Mouse (Mus musculus) left cerebral cortex, postnatal 36 days (tissue): ENCODE measurements around the gene Dpyd. TPM values are rescaled to one million over a fixed set of nuclear protein-coding genes. Genes with fewer than 3 reads are reported as not detected.

Source experiments
- DNase-seq, 2 experiments: peaks; one replicate each; pipeline ENCODE4 v3.0.0; 2021 to 2022; ENCODE audit warnings: low spot score in 2 of 2, mixed read lengths in 1 of 2
- intact Hi-C: fragments of 180-260 bp; cut with DNase I; formaldehyde crosslinking; loops from one replicate; pipeline ENCODE4 v1.15.1; 2025
- total RNA-seq, 2 experiments: library from RNA; stranded (reverse); gene quantifications; 2 replicates each; pipeline ENCODE4 v1.2.3; 2021

Gene Dpyd
- 10 to 100 TPM in 1 of 2 experiments, 1 to 10 TPM in 1; 6.3 to 15.4 TPM for total RNA-seq

DNA sequence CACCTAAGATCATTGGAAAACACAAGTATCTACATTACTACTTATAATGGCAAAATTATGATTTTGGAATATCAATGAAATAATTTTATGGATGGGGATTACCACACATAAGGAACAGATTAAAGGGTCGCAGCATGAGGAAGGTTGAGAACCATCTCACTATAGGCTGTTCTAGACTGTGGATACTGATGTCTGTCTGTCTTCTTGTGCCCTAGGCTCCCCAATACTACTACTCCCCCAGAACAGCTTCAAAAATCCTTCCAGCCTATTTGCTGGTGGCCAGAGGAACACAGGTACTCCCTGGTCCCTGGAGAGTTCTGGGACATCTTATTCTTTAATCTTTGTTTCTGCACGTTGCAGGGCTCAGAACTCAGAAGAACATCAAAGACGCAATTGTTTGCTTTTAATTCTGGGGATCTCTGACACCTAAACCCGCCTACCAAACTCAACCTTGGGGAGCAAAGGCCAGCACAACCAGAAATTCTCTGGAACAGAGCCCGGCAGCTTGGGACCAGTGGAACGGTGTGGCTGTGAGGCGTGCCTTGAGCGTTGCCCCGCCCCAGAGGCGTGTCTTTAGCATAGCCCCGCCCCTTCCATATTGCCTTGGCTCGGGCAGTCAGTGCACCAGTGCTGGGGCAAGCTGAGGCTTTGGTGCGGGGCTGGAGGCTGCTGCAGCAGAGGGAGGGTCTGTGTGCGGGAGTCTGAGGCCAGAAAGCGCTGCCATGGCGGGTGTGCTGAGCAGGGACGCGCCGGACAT is at the start of gene Dpyd:
Gene Dpyd, plus strand, starts transcription at position 576 of the 757 bp plus-strand sequence.
- DNase-seq = peak; percentile 44 to 45
- intact Hi-C loops = loop anchor here (5.0 kb wide), 1 partner anchor 129 kb away; no protein-coding TSS in a partner anchor

DNA sequence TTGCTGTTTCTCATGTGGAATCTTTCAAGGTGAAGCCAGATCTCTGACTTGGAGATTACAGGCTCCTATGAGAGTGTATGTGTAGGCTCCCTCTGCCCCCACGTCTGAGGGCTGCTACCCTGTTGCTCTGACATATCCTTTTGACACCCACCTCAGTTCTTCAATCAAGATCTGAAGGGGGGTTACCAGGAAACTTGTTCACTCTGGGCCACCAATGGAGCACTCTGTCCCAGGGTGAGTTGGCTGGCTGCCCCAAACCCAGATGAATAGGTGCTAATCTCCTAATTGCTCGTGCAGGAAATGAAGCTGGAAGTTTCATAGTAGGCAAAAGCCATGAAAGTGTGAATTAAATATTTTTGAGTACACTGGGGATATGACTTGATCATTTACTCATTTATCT is 24.3 kb upstream of the Dpyd start:
- intact Hi-C loops = no loop called here
- no peak for DNase-seq

DNA sequence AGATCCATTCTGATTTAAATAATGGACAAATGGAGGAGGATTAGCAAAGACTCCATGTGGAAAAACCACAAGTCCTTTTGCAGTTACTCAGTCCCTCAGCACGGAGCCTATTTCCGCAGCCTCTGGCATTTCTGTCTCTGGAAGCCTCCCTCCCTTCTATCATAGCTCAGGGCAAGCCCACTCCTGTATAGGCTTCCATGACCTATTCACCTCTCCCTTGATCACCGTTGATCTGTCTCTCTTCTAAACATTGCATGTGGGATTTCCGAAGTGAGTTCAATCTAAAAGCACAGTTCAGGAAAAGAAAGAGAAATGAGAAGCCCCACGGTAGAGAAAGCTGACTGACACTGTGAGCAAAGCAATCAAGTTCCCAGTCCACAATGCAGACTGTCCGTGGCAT is 20.2 kb upstream of the Dpyd start:
- no peak for DNase-seq
- intact Hi-C loops = no loop called here

DNA sequence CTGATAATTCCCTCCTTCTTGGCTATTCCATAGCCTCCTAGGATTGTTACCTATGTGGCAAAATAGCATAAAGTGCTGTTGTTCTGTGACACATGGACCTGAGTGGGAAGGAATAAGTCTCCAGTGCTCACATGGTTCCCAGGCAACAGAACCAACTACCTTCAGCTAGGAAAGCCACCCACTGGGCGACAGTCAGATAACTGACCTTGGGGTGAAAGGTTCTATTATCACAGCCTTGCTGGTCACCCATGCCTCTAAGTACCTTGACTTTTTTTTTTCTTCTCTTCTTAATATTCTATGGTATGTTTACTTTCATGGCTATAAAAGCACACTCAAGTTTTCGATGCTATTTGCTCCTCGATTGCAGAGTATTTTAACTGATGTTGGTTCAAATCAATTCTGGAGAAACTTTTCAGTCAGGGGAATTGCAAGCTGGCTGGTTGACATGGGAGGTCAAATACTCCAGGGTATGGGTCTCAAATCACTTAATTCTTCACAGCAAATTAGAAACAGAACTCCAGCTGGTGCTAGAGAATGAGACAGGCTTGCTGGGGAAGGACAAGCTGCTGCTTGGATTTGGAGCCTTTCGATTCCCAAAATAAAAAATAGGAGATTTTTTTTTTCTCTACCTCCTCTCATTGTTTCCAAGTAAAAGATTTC is 14.2 kb upstream of the Dpyd start:
- intact Hi-C loops = no loop called here
- DNase-seq = no peak

DNA sequence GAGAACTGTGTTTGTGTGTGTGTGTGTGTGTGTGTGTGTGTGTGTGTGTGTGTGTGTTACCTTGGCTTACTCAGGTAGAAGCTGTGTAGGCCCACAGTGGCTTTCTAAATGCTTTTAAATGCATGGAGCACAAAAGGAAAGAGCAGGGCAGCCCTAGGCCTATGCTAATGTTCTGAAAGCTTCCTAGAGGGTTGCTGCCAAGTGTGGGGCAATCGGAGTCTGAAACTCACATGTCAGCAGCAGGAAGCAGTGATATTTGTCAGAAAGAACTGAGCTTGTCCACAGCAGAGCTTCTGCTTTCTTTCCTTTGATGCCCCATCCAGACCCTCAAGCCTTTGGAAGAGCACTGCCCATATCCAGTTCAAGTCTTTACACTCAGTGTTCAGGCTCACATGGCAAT is 4.3 kb upstream of the Dpyd start:
- no peak for DNase-seq
- intact Hi-C loops = no loop called here

DNA sequence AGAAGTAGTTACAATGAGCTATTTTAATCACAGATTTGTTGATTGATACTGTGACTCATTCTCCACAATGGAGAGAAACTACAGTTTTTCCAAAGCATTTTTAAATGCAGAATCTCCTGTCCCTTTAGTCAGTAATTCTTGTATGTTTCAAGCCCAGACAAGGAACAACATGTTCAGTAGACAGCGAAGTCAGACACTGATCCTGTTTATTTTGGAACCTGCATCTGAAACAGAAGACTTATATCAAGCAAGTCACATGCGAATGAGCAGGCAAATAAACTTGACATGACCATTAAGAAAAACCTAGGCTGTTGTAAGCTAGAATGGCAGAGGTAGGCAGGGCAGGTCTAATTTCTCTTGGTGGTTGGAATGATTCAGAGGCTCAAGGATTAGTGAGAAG is 2.0 kb upstream of the Dpyd start:
- intact Hi-C loops = loop anchor here (5.0 kb wide), 1 partner anchor 128 kb away; no protein-coding TSS in a partner anchor
- DNase-seq = no peak

DNA sequence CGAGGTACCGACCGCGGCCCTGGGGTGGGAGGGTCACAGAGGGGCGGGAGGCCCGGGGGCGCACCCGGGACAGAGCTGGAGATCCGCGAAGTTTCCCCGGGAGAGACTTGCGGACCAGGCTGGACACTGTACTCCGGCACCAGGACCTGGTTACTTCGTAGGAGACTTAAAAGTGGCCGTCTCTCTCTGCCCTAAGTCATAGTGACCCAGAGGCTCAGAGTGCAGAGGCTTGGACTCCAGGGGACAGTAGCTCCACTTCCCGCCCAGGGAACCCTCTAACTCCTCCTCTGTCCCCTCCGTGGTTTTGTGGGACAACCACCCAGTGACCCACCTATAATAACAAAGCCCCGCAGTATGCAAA is 362 bp downstream of the Dpyd start:
- intact Hi-C loops = loop anchor here (5.0 kb wide), 1 partner anchor 130 kb away; no protein-coding TSS in a partner anchor
- DNase-seq = no peak

DNA sequence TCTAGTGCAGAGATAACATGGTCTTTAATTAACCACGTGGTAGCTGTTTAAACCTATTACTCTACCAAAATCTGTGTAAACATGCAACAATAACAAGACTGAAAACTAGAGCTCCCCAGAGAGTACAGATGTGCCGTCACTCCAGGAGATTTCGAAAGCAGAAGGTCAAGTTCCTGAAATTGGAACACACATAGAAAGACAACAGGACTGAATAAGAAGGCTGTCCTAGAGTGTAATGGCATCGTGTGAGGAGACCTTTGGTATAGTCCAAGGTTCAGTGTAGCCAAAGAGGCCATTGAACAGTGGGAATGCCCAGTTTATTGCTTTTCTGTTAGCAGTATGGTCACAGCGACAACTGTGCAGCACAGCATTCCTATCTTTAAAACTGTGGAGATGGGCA is 4.8 kb downstream of the Dpyd start:
- no peak for DNase-seq
- intact Hi-C loops = no loop called here

DNA sequence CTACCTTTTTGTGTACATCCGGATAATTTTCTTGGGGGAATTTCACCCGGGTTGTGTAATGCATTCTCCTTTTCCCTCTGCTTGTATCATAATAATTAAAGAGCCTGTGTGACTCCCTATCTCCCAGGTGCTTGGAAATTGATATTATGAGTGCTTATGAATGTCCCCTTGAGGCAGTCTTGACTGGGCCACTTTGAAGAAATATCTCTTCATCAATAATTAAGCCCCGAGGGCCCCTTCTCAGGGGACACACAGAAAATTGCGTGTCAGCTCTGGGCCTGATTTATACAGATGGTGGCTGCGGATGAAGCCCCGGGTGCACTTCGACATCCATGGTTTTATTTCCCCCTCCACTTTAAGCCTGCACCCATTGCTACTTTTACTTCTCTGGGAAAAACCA is 8.3 kb downstream of the Dpyd start:
- intact Hi-C loops = no loop called here

DNA sequence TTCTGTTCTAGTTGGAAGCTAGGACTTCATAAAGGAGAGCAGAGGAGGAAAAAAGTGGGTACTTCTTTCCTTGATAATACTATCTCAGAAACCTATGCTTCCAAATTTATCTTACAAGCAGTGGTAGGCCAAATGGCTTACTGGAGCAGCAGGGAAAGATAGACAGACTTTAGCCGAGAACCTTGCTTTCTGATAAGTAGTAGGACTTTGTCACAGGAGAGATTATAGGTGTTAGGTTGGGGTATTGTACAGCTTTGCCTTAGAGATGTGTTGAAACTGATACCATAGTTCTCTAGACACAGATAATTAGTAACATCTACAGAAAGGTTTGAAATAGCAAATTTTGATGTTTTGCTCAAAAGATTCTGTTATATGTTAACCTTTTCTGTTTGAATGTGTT is 28.6 kb downstream of the Dpyd start:
- DNase-seq = no peak
- intact Hi-C loops = no loop called here

More for the DNA sequence above, 8.3 kb downstream of the Dpyd start:
- no peak for DNase-seq

DNA sequence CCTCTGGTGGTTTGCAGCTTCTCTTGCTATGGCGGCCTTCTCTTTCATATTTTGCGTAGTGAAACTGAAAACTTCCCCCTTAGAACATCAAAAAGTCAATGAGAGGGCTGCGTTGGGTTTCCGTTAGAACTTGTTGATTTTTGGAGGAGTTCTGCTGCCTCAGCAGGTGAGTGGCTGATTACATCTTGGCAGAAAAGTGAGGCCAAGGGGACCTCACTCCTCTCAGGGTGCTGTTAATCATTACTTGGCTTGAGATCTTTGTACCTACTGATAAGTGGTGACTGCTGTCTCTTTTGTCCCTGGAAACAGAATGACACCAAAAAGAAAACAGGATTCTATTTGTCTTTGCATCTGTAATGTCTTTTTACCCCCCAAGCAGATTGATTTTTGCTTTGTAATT is 32.9 kb downstream of the Dpyd start:
- intact Hi-C loops = no loop called here
- DNase-seq = no peak

DNA sequence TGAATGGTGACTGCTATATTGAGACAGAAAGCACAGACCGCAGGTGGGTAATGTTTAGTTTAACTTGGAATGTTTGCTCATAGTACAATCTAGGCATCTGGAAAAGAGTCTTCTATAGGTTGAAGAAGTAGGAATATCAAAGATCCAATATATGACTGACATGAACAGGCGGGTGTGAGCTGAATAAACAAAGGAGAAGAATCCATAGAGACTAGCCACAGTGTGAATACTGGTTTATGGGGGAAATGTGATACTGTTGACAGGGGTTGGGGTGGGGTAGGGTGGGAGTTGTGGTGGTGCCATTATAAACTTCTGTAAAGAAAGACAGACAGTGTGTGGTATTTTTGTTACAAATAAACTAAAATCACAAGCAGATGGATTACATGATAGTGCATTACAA is 33.8 kb downstream of the Dpyd start:
- no peak for DNase-seq
- intact Hi-C loops = no loop called here

DNA sequence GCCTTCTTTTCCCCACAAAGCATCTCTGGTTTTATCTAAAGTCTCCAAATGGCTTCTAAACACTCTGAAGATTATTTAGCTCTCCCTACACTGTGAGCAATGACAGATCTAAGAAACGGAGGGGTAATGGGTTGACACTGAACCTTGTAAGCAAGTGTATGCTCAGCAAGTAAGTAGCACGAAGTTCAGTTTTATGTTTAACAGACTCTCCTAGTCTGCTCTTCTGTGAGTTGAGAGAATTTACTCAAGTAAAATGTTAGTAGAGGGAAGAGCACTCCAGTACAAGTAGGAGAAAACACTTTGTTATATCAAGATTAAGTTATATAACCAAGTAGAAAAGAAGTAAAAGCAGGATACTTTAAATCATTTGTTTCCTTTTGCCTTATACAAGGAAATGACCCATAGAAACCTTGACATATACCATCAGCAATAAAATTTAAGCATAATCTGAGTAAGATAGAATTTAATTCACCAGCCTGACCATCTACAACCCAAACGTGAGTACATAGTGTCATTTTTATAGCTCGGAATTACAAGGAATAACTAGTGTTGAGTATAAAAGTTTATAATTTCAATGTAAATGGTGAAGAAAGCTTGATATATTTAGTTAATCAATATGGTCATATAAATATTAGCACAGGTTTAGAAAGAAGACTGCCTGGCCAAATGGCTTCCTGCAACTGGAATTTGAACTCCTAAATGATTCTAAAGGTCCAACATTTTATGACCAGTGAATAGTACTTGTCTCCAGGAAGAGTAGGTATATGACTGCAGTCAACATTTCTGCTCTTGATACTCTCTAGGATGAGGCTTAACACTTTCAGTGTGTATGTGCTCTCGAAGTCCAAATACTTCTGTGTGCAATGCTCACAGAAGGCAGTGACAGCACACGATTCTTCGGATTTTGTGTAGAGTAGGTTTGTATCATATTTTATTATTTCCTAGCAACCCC is 40.0 kb downstream of the Dpyd start:
- no peak for DNase-seq
- intact Hi-C loops = no loop called here

DNA sequence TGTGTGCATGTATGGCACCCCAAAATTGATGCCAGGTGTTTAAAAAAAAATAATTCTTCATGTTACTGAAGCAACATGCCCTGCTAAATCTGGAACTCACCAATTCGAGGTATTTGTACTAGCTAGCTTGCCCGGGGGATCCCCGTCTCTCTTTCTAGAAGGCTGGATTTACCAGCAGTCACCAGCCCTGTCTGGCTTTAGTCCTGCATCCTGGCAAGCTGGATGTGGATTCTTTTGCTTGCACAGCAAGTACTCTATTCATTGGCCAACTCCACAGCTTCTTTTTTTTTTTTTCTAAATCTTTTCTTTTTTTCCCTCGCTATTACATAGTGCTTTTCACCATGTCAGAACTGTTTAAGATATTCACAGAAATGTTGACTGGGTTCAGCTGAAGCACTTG is 46.8 kb downstream of the Dpyd start:
- intact Hi-C loops = no loop called here
- no peak for DNase-seq

DNA sequence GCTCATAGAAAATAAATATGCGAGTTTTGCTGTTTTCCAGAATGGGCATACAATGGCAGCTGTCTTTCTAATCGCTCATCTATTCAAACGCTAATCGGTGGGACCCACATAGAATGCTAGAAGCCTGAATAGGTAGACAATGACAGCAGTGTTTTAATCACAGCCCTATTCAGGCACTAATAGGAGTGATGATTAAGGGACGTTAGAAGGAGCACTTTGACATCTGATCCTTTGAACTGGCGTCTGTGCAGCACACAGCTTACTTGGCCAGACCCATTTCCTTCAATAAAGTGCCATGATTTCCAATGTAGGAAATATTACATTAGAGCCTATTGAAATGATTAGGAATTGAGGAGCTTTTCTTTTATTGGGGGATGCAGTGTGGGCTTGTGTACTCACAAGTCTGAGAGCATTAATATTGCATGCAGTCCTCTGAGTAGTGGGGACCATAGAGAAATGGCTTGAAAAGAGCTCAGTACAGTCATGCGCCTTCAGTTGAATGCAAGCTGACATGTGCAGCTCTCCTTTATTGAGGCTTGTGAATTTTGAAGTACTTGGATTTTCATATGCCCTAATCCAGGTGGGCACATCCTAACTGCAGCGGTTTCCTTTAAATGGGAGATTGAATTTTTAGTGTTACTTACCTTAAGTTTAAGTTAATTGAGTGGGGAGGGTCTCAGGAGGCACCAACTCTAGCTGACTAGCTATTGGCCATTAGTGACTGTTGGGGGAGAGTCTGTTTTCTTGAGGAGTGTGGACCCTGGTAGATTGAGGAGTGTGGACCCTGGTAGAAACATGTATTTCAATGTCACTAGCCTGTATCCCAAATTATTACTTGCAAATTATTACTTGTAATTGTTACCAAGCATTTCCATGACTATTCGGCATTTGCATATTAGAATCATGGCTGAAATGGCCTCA is 64.8 kb downstream of the Dpyd start:
- intact Hi-C loops = no loop called here
- no peak for DNase-seq

DNA sequence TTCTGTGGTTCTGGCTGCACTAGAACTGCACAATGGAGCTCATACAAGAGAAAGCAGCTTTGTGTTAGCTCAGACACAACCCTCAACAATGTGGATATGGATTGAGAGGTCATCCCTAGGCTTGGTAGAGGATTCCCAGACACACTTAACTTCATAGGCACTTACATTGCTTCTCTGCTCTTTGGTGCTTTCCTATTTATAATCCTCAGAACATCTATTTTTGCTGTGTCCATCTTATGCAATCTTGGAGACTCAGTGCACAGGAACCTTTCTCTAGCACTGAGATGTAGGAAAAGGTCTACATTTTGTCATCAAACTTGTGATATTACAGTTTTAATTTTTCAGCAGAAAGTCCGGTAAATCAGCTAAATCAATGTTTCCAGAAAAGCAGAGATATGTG is 67.8 kb downstream of the Dpyd start:
- intact Hi-C loops = no loop called here
- no peak for DNase-seq

DNA sequence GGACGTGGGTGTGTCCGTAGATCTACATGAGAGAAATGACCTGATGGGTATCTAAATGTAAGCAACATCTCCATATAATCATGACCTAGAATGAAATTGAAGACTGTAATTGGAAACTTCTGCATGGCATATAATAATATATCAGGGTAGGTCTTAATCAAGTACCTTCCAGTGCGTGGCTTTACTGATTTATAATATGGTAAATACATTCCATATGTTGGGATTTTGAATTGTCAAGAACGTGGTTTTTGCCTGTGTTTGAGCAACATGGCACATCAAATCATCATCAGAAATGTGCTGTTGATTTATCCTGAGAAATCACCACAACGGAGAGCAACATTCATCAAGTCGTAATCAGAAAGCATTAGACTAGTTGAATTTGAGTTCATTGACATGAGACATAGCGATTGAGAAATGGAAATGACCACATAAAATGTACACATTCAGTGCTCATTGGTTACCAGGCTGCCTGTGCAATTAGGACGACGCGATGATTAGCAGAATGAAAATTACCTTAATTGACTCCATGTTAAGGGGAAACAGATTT is 84.2 kb downstream of the Dpyd start:
- no peak for DNase-seq
- intact Hi-C loops = no loop called here

DNA sequence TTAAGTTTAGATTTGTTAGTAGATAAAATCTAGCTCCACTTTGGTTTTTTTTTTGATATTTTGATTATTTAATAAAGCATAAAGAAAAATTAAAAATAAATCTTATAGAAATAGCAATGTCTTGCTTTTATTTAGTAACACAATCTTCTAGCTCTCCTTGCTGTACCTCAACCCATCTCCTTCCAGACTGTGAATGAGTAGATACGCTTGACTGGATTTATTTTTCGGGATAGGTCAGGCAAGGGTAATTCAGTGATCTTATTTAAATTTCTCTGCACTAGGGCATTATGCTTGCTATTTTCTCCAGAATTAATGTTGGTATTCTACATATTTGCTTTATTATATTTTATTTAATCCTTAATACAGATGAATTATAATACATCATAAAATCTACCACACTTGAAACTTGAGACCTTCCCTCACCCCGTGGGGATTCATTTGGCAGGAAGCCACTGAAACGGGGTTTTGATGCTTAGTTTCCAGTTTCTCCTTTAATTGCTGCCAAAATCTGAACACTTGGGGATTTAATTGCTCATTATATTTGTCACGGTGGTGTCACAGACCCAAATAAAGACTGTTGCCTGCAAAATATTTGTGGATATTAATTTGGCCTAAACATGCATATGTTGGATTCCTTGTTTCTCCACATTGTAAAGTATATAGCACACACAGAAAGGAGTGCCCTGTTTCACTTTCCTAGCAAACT is 102.2 kb downstream of the Dpyd start:
- intact Hi-C loops = no loop called here
- no peak for DNase-seq
